ENCODE assay signal across 20 mouse cellular contexts in genomic region chr9:47741751-47742150, GRCm38 (mm10).
DNase-seq lines count a peak whose midpoint lies in the region; ATAC-seq lines count a peak whose summit lies in the region.
"Had no signal": no experiment of that assay in that cellular context is flagged by ENCODE, and none has a peak within 500 bp of the region (broad histone marks: within the 10 kb centered on the region; RNA-seq: fewer than 3 reads in every experiment).

No protein-coding gene starts in this region.

- intact Hi-C loops in left cerebral cortex, postnatal 4 days (cut with DNase I), result no loop called here
- intact Hi-C loops in gastrocnemius, postnatal 36 days (cut with DNase I), result no loop called here

- DNase-seq in cerebellum, postnatal 4 days (ENCODE audit: low spot score in 2 of 2), result no peak
- DNase-seq in left cerebral cortex, postnatal 4 days, result peak; percentile 53
- DNase-seq in left cerebral cortex, adult 9 months (ENCODE audit: low spot score in 2 of 2), result no peak
- DNase-seq in cerebellum, adult 9-10 months, result peak; percentile 86
- DNase-seq in cerebellum, postnatal 36 days, result peak; percentile 66 to 69
- no peak for DNase-seq in urinary bladder, adult 2 months (ENCODE audit: low spot score)
- DNase-seq in gastrocnemius, postnatal 36 days, result no peak
- DNase-seq: adrenal gland, postnatal 10 days; forebrain, postnatal 0 days; gastrocnemius, postnatal 10 days; heart, adult 11 months; kidney, adult 11 months; kidney, postnatal 25 days; lung, embryonic 14.5 days; right cerebral cortex, adult 18-20 months; right cerebral cortex, postnatal 4 days; thymus, postnatal 4 days had no signal

- peak; percentile 96 for ATAC-seq in cerebellum, adult (ENCODE audit: insufficient number of reproducible peaks, low FRiP score, low TSS enrichment)
- ATAC-seq: forebrain, postnatal 0 days; inflammation-experienced regulatory T-cells, adult 6 months; midbrain, embryonic 16.5 days had no signal

Comparison
In these comparisons a context has a peak if more than half of its experiments do, and no peak if none do; other contexts are left out.
1. DNase-seq: peak in left cerebral cortex, postnatal 4 days (single experiment), cerebellum, adult 9-10 months (single experiment) and cerebellum, postnatal 36 days (2 of 2); none in cerebellum, postnatal 4 days (0 of 2), left cerebral cortex, adult 9 months (0 of 2), urinary bladder, adult 2 months (single experiment) and gastrocnemius, postnatal 36 days (0 of 2).